Mouse (Mus musculus): ENCODE measurements around the gene Mars2.

Mars2 gene

DNA sequence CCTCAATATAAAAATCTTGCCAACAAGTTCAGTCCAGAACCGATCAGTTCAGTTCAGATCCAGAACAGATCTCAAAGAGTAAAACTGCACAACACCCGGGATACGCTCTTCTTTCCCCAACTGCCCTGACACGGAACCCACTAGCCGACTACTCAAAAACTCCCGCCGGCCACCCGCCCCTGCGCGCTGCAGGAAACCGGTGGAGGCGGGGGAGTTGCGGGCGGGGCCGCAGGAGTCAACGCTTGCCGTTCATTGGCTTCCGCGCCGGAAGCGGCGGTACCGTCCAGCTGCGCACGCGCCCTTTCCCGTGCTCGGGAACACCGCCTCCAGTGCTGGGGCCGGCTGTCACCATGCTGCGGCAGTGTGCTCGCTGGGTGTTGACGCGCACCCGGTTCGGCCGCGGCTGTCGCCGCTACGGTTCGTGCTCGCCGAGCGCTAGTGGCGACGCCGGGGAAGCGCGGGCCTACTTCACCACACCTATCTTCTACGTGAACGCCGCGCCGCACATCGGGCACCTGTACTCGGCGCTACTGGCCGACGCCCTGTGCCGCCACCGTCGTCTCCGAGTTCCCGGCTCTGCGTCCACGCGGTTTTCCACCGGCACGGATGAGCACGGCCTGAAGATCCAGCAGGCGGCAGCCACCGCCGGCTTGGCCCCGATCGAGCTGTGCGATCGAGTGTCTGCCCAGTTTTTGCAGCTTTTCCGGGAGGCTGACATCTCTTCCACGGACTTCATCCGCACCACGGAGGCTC lies at the start of gene Mars2:
TSS of gene Mars2 (plus strand) at position 288 of the 753 bp plus-strand sequence.
- peak; percentile 80 for DNase-seq (ENCODE audit: low spot score)

DNA sequence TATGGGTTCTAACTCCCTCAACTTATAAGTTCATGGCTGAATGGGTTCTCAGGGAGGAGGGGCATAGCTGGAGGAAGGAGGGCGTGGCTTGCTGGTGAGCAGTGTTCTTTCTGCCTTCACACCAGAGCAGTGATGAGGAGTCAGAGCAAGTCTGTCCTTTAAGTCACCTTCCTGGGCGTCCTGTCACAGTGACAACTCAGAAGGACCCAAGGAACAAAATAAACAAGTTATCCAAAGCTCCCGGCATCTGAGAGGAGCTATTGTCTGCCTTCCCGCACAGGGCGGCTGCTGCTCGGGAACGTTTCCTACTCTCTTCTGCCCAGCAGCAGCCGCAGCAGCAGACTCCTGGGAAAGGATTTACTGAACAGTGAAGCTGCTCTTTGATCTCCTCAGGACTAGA lies 45.0 kb upstream of the Mars2 start:
- no peak for DNase-seq (ENCODE audit: low spot score)

DNA sequence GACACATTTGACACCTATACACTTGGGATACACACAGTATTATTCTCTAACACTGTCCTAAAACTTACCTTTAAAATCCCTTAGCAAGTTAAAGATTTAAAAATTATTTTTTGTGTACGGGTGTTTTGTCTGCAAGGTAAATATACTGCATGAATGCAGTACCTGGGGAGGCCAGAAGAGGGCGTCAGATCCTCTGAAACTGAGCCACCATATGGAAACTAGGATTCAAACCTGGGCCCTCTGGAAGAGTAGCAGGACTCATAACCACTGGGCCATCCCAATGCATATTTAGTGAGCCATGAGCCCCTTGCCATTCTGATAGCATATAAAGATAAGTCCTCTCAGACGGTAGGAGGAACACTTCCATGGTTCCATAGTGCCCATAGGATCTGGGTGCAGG lies 44.2 kb upstream of the Mars2 start:
- DNase-seq (ENCODE audit: low spot score), result no peak

DNA sequence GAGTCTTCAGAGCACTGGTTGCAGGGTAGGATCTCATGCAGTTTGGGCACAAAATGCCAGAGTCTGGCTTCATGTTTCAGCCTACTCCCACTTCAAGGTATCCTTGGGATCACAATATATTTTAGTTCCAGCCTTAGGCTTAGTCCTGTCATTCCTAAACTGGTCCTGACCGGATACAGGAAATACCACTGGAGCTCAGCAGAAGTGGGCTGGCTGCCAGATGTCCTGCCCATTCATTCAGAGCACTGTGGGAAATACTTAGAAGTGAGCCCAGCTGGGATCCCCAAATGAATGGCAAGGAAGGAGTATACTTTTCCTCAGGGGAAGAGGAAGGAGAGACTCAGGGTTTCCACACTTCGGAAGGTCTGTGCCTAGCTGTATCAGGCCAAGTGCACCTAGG lies 43.7 kb upstream of the Mars2 start:
- DNase-seq (ENCODE audit: low spot score), result no peak

DNA sequence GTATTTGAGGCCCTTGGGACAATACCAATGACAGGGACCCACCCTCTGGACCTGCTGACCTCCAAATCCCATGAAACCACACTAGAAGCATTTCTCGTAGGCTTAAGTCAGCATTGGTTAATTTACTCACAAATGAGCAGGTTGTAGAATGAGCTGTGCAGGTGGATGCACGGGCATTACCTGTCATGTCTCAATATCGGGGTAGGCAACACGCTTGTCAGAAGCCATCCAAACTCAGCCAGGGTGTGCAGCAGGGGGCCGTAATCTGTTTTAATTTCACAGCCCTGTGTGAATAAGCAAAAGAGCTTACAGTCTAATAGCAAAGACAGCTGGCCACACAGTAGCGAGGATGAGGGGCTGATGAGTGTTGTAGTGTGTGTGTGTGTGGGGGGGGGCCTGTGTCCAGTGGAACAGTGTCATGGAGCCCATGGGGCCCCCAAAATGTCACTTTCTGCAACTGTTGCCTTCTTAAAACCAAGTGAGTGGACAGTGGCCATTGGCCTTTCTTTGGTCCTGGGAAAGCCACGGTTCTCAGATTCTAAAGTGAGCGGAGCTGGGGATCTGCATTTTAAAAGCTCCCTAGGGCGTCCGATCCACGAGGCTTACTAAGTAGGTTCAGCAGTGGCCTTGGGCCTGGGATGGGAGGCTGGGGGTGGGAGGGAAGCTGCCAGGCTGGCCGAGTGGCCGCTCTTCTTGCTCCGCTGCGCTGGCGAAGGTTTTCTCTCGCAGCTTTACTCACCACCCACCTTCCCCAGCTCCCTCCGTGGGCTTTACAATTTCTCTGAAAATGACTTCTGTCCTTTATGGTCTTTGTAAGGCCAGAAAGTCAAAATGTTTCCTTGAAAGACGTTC lies 42.7 kb upstream of the Mars2 start:
- no peak for DNase-seq (ENCODE audit: low spot score)

DNA sequence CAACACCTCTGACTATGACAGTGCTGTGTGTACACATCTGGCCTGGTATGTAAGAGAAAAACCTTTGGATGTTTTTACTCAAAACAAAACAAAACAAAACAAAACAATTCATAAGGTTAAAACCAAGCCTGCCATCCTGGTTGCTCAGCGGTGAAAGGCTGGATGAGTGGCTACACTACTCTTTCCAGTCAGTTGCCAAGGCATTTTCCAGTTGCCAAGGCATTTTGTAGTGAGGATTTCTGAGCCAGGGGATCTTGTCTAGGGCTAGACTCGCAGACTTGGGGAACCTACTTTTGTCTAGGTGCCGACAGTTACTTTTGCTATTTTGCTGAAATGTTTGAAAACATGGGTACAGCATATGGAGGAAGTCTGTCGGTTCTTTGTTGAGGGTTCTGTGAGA lies 42.0 kb upstream of the Mars2 start:
- DNase-seq (ENCODE audit: low spot score), result no peak

DNA sequence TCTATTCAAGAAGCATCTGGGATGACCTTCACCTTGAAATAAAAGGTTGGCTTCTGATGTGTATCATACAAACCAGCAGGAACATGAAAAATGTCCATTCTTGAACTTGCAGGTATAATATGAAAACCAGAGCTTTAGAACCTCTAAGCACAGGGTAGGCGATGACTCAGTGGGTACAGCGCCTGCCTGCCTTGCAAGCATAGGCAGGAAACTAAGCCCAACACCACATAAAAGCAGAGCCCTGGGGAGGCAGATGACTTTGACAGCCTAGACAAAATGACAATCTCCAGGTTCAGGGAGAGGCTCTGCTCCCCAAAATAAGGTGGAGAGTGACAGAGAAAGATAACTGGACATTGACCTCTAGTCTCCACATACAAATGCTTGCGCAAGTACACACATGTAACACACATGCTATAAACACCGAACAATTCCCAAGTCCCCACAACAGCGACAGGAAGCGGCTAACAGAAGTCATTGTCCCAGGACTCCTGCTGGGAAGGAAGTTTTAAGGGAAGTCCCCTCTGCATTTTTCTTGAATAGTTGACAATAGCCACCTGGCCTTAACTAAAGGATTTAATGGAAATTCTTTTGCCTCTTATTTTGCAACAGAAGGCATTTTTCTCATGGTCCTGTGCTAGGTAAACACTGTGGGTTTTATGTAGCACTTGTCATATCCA lies 40.5 kb upstream of the Mars2 start:
- no peak for DNase-seq (ENCODE audit: low spot score)

DNA sequence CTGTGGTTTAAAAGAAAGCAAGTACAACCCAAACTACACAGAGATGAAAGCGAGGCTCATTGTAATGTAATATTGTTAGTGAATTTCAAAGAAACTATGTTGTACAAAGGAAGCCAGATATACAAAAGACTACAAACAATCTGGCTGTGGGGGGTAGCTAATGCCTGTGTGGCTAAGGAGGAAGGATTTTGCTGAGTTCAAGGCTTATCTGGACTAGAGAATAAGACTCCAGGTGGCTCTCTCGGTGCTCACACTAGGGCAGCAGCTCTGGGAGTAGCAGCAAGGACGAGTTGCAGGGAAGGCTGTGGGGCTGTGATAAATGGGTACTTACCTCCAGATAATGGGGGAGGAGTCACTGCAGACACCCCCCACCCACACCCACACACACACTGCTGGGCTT lies 38.3 kb upstream of the Mars2 start:
- no peak for DNase-seq (ENCODE audit: low spot score)

DNA sequence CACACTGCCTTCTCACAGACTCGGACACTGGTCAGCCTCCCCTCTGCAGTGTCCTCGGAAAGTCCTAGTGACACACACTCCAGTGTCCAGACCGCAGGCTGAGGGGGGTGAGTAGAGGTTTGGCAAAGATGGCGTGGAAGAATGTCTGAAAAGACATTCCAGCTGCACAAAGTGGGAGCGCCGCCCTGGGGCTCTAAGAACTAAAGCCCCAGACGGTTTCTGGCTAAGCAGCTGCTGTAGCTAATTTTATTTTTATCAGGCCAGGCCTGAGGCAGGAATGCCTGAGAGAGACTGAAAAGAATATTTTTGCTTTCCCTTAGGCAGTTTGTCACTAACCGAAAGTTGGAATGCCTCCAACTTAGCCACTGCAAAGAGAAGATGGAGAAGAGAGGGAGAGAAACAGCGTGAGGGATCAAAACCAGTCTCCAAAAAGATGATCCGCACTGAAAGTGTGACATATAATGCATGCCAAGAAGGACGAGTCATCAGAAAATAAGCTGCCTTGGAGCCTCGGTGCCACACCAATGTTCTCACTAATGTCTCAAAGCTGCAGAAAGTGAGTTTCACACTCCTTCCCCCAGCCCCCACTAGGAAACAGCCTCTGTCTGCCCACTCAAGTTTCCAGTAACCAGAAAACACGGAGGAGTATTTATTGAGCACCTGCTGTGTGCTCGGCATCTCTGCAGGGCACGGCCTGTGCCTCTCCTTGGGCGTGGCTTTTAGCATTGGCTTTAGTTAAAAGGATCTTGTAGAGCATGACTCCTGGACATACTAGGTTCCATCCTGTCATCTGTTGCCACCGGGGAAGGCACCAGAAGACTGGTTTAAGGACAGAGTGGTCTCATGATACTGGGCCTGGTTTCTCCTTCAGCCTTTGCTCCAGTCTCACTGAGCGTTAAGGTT lies 34.9 kb upstream of the Mars2 start:
- DNase-seq (ENCODE audit: low spot score), result peak; percentile 27

DNA sequence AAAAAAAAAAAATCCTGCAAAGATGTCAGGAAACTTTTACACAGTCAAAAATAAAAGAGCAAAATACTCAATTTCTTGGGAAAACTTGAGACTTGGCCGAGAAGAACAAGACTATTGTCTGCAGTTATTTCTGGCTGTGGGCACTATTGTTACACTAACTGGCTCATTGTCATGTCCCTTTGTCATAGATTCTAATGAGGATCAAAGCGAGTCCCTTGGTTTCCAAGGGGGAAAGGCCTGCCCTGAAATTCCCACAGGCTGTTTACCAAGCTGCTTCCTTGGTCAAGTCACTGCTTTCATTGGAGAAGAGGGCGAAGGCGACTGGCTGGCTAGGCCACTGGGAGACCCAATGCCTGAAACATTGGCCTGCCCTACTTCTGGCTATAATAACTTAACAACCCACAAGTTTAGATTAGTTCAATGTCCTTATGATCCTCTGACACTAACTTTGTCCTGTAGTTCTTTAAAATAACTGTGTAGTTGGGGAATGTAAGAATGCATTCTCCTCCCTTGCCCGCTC lies 31.1 kb upstream of the Mars2 start:
- no peak for DNase-seq (ENCODE audit: low spot score)

DNA sequence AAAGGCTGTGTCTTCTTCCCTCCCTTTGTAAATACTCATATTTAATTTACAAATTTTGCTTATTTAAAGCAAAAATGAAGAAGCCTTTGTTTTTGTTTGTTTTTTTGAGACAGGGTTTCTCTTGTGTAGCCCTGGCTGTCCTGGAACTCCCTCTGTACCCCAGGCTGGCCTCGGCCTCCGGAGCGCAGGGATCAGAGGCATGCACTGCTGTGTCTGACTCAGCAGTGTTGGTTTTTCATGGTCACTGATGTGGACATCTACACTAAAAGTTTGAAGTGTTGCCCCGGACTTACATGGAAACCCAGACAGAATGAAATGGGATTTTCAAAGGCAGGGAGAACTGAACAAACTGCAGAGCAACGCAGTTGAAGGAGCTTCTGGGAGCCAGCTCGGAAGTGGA lies 29.4 kb upstream of the Mars2 start:
- DNase-seq (ENCODE audit: low spot score), result no peak

DNA sequence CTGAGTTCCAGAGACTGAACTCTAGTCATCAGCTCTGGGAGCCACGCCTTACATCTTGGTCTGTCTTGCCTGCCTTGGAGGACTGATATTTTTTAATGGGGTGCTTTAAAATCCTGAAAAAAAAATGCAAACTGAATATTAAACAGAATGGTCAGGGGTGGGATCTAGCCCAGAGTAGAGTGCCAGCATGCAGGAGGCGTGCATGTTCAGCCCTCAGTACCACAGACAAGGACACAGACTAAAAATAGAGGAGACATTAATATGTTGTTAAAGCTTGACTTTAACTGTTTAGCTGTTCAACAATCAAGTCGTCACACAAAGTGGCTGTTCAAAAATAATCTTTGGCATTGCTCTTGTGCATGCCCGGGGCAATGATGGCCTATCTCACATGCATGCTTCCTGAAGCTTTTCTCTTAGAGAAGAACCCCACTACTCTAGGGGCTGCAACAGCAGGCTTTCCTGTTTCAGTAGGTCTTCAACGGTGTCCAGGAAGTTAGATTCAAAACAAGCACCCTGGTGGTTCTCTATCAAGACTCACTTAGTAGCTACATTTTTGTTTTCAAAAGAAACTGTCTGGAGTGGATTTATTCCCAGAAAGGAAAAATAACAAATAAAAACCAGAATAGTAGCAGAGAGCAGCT lies 28.4 kb upstream of the Mars2 start:
- no peak for DNase-seq (ENCODE audit: low spot score)

DNA sequence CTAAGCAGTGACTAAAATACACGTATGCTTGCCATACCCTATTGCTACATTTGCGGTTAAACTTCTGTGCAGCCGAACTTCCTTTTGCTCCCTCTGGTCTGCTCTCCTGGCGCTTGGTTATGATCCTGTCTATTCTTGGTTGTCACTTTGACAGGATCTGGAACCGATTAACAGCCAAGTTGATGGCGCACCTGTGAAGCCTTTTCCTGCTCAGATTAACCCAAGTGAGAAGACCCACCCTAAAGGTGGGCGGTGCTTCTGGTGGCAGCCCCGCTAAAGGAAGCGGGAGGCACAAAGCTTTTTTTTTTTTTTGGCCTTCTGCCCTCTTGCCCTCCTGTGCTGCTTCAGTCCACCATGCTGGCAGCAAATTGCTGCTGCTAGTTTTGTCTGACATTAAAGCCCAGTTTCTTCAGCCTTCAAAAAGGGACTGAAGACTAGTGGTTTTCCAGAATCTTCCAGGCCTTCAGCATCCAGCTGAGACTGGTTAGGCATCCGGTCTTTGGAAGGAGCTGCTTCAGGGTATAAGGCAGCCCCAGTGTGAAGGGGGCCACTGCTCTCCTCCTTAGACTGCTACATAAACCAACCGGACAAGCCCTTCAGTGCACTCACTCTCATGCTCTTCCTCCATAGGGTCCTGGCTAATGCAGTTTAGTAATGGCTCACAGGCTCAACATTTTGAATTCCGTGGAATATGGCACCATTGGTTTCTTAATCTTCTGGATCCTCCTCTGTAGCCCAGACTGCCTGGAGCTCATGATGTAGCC lies 26.6 kb upstream of the Mars2 start:
- DNase-seq (ENCODE audit: low spot score), result no peak

DNA sequence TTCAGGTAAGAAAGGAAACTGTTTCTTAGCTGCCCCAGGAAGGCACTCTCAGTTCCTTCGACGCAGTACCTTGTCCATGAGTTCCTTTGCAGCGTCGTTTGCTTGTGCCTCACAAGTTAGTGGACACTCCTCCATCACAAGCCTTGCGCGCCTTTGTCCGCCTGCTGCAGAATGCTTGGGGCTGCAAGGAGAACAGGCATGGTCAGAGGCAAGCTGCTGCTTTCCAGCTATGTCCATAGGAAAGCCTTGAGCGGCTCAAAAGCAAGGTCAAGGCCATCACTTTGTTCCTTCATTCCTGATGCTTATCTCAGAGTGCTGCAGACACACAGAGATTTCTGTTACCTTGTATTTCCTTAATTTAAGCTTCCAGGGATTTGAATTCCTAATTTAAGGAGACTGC lies 25.9 kb upstream of the Mars2 start:
- DNase-seq (ENCODE audit: low spot score), result no peak

DNA sequence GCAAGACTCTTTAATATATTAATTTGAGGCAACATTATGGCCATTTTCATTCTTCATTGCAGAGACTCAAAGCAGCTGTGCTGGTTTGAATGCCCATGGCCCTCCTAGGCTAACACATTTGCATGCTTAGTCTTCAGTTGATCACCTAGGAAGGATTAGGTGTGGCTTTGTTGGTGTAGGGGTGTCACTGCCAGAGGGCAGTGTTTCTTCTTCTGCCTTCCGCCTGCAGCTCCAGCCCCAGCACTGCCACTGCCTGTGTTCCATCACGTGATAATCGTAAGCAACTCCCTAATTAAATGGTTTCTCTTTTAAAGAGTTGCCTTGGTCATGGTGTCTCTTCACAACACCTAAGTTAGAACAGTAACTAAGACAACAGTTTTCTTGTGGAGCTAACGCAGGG lies 24.2 kb upstream of the Mars2 start:
- DNase-seq (ENCODE audit: low spot score), result no peak

DNA sequence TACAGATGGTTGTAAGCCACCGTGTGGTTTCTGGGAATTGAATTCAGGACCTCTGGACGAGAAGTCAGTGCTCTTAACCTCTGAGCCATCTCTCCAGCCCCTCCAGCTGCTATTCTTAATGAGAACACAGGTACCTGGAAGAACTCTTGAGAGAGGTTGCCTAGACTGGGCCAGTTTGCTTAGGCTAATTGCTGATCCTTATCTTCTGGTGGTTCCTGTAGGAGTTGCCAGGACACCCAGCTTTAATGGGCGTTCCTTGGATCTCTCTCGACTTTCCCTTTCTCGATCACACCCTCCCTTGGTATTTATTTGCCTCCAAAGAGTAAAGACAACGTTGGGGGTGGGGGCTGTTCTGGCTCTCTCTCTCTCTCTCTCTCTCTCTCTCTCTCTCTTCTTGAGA lies 23.5 kb upstream of the Mars2 start:
- DNase-seq (ENCODE audit: low spot score), result no peak

DNA sequence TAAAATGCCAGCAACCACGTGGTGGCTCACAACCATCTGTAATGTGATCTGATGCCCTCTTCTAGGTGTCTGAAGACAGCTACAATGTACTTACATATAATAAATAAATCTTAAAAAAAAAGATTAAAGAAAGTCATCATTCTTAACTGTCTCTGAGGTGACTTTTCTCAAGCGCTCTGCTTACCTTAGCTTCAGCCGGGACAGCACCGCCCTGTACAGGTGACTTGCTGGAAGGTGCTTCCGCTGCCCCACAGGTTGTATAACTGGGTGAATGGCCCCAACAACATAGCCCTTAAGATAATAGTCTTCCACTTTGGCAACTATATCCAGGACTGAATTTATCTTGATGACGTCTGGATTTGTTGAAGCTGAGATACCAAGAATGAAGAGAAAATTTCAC lies 23.0 kb upstream of the Mars2 start:
- no peak for DNase-seq (ENCODE audit: low spot score)

DNA sequence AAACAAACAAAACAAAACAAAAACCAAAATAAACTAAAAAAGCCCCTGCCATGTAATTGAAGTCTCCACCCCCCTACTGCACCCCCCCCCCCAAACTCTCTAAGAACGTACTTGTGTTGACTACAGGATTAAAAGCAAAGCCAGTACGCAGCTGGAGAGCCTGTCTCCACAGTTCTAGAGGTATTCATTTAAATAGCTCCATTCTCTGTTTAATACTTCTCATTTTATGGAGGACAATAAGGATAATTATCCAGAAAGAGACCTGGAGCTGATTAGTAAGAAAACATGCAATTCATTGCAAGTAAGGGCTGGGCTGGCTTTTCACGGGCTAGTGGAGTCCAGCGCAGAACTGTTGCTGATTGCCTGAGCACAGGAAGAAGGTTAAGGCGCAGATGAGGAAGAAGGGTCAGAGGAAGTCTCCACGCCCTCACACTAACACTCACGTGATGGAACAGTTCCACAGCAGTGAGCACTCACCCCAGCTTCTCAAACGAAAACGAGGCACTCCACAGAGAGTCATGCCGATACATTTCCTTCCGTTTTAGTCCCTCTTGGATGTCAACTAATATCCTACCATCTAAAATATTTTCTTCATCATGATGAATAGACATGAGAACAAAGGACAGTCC lies 21.7 kb upstream of the Mars2 start:
- no peak for DNase-seq (ENCODE audit: low spot score)

DNA sequence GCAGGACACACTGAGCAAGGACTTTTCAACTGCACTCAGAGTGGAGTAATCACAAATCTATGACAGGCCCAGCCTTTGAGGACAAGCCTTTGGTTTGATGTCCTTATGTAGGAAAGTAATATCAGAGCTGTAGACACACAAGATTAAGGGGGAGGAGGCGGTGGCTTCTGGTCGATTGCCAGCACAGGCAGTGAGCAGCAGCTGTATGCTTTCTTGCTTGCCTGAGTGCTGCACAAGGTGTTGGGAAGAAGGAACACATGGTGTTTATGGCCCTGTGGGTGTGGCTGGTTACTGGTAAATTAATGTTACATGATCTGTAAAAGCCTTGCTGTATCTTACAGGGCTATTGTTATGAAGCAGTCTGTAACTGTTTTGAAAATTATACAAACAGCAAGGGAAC lies 19.8 kb upstream of the Mars2 start:
- no peak for DNase-seq (ENCODE audit: low spot score)

DNA sequence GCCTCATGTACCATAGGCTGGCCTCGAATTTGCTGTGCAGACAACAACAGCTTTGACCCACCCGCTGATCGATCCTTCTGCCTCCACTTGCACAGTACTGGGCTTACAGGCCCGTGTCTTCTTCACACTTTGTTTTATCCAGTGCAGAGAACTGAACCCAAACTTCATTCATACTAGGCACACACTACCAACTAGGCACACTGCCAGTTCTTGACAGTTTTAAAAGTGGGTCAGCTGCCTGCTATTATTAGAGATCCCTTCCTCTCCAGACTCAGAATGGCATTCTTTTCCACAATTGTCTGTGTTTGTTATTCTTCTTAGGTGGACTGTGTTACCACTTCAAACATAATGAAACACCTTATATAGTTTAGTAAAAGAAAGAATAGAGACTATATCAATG lies 15.6 kb upstream of the Mars2 start:
- no peak for DNase-seq (ENCODE audit: low spot score)
